Mouse (Mus musculus) olfactory bulb, adult 2 months (tissue): ENCODE measurements around the gene Fbxl7.

Source experiments
- CTCF ChIP-seq: fragments of 200-500 bp; IDR thresholded peaks from 2 replicates; pipeline ENCODE4 v1.5.1; 2012; ENCODE audit warnings: low read depth, mild to moderate bottlenecking, low read length, moderate library complexity; ENCODE audit not compliant: insufficient read depth
- POLR2A ChIP-seq: fragments of 200-500 bp; IDR thresholded peaks from 2 replicates; pipeline ENCODE4 v1.6.1; 2012; ENCODE audit warnings: mild to moderate bottlenecking, low read depth, low read length, moderate library complexity; ENCODE audit not compliant: insufficient read depth

DNA sequence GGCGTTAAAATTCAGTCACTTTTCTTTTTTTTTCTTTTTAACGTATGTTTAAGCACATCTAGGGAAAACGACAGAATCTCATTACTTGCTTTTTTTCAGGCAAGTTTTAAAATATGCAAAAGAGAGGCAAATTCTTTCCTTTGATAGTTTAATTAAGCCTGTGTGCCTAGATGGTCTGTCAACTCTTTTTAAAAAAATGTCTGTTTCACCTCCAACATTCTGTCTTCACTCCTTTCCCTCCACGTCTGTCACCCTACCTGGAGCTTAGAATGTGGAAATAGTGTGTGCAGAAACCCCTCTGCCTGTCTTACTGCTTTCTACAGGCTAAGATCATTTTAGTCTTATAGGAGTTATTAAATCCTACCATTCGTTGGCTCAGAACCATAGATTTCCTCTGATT, 179.7 kb downstream of the Fbxl7 start:
- TF ChIP-seq CTCF (no peak), POLR2A (no peak)
